Mouse (Mus musculus): ENCODE results near the gene Shisa3.

GRCm38 (mm10) chr5:67607804-67608673 is at the start of gene Shisa3:
- TF ChIP-seq FOSL1 (IDR thresholded peaks at IDR 0.05; ENCODE audit: insufficient read depth, low read length, poor library complexity, severe bottlenecking) (no peak), CEBPB (IDR thresholded peaks at IDR 0.05; ENCODE audit: low read depth) (no peak)
